8 mouse cellular contexts compared by ENCODE assay signal in the genomic region with DNA sequence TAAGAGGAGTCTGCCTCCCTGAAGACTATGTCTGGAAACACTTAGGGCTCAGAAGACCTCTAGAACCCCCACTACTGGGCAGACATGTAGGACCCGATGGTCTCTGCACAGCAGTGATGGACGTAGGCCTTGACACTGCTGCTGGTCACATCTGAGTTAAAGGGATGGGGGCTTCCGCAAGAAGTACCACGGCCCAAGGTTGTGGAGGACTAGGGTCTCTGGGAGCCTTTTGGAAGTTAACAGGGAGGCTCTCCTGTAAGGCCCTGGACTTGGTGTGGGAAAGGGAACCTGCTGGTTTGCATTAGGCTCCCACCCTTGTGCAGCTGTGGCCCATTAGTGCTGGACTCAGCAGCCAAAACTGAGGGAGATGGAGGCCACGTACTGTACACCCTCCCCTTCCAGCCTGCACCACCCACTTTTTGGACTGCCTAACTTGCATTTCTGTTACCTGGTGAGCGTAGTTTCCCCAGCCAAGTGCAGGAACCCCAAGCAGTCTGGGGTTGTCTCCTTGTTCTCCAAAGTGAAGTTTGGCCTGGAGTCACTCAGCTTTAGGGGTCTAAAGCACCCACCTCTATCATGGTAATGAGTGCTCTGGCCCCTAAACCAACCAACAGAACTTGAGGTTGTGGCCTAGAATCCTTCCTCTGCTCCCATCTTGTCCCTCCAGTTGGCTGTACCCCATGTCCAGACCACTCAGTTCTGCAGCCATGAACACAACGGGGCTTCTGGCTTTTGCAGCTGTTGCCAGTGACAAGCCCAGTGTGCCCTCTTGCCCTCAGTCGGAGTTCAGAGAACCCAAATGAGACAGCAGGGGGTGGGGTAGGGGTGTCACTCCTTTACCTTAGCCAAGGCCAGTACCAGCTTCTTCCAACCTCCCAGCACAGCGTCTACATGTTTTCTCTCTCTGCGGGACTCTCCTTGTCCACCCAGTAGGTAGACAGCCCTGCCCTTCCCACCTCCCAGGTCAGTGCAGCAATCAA. TPM values are rescaled to one million over a fixed set of nuclear protein-coding genes. Genes with fewer than 3 reads are reported as not detected.
DNase-seq lines count a peak whose midpoint lies in the region; ATAC-seq and TF ChIP-seq lines count a peak whose summit lies in the region.

No protein-coding gene starts in this region.

- H3K4me3 ChIP-seq in left cerebral cortex, adult 2 months: peak overlapping the region; percentile 95
- H3K4me3 ChIP-seq in liver, embryonic 15.5 days (replicated peaks): no peak overlapping the region

- TF ChIP-seq CTCF in left cerebral cortex, adult 2 months (IDR thresholded peaks at IDR 0.05): no peak

- WGBS in liver, embryonic 15.5 days (ENCODE audit: insufficient replicate concordance): 49% methylated on average over 10 of the region's 10 CpGs

- DNase-seq in left cerebral cortex, adult 2 months (ENCODE audit: extremely low spot score in 1 of 2, low spot score in 2 of 2): peak; percentile 10 to 14
- DNase-seq in left cerebral cortex, adult 9 months (ENCODE audit: low spot score in 2 of 2): no peak
- peak; percentile 24 for DNase-seq in embryo, embryonic 9.5 days (ENCODE audit: extremely low spot score)
- DNase-seq in gastrocnemius, postnatal 4 days (ENCODE audit: low spot score in 2 of 2): peak; percentile 40 to 66
- DNase-seq in right cerebral cortex, postnatal 4 days: no peak
- no peak for DNase-seq in frontal cortex, postnatal 14 days (ENCODE audit: low spot score in 2 of 2)

- peak overlapping the region; percentile 99 for H3K27ac ChIP-seq in left cerebral cortex, adult 2 months
- 0 out of 2 replicates have a peak overlapping the region, but pooled peaks have one; percentile 19 for H3K27ac ChIP-seq in liver, embryonic 15.5 days (replicated peaks)

- ATAC-seq in liver, embryonic 15.5 days (ENCODE audit: insufficient read depth): no peak
- no peak for ATAC-seq in erythroblast, adult 5-6 weeks (replicated peaks; ENCODE audit: low FRiP score, poor library complexity, severe bottlenecking)

- H3K4me1 ChIP-seq in liver, embryonic 15.5 days (replicated peaks): peaks cover 25% of the 10 kb centered on the region; the same call in 1 of the 2 replicates

- H3K36me3 ChIP-seq in liver, embryonic 15.5 days (replicated peaks): peaks cover 36% of the 10 kb centered on the region

- peak overlapping the region; percentile 70; the same call in 1 of the 2 replicates for H3K4me2 ChIP-seq in liver, embryonic 15.5 days

- H3K9ac ChIP-seq in liver, embryonic 15.5 days: no peak overlapping the region

- intact Hi-C loops in left cerebral cortex, adult 2 months (cut with DNase I): loop anchor here (2.0 kb wide), 1 partner anchor 73 kb away; no protein-coding TSS in a partner anchor

- H3K27me3 ChIP-seq in liver, embryonic 15.5 days: peaks cover 47% of the 10 kb centered on the region

- no peaks in the 10 kb centered on the region for H3K9me3 ChIP-seq in liver, embryonic 15.5 days (replicated peaks)

RNA-seq across cellular contexts. Expression of a gene that starts 1.0 kb away (rescaled TPM):
- total RNA-seq in left cerebral cortex, adult 2 months (2021): 100 to 1,000 TPM; 119 to 133 TPM
- total RNA-seq in gastrocnemius, postnatal 4 days (2021): 10 to 100 TPM; 88.6 to 91.6 TPM
- 1.6 and 2.0 TPM in 2 replicates for polyA plus RNA-seq in liver, embryonic 15.5 days (2015; fragmentation: Nextera tagmentation; extraction: Ambion mirVana)
- 2.1 TPM in 1 of 2 replicates, not detected in the other for total RNA-seq in erythroblast, adult 5-6 weeks (2015; ENCODE audit: low replicate concordance)
- total RNA-seq in erythroblast, adult 5-6 weeks (2017; ENCODE audit: low replicate concordance): 0.42 and 0.43 TPM in 2 replicates

RNA-seq across cellular contexts. Expression of a gene that starts 19.3 kb away (rescaled TPM):
- 10 to 100 TPM in 1 of 2 experiments, 1 to 10 TPM in 1; 7.3 to 10.5 TPM for total RNA-seq in left cerebral cortex, adult 2 months (2021)
- 100 to 1,000 TPM; 143 TPM for total RNA-seq in gastrocnemius, postnatal 4 days (2021)
- polyA plus RNA-seq in liver, embryonic 15.5 days (2015; fragmentation: Nextera tagmentation; extraction: Ambion mirVana): 0.67 and 0.98 TPM in 2 replicates
- not detected in 2 replicates for total RNA-seq in erythroblast, adult 5-6 weeks (2015; ENCODE audit: low replicate concordance)
- total RNA-seq in erythroblast, adult 5-6 weeks (2017; ENCODE audit: low replicate concordance): not detected in 2 replicates

RNA-seq across cellular contexts. Expression of a gene that starts 34.2 kb away (rescaled TPM):
- 10 to 100 TPM; 20.0 to 21.3 TPM for total RNA-seq in left cerebral cortex, adult 2 months (2021)
- total RNA-seq in gastrocnemius, postnatal 4 days (2021): 100 to 1,000 TPM; 164 to 169 TPM
- polyA plus RNA-seq in liver, embryonic 15.5 days (2015; fragmentation: Nextera tagmentation; extraction: Ambion mirVana): 0.18 TPM in 2 replicates
- not detected in 2 replicates for total RNA-seq in erythroblast, adult 5-6 weeks (2015; ENCODE audit: low replicate concordance)
- total RNA-seq in erythroblast, adult 5-6 weeks (2017; ENCODE audit: low replicate concordance): not detected in 2 replicates

RNA-seq across cellular contexts. Expression of a gene that starts 39.2 kb away (rescaled TPM):
- total RNA-seq in left cerebral cortex, adult 2 months (2021): 100 to 1,000 TPM; 125 to 130 TPM
- total RNA-seq in gastrocnemius, postnatal 4 days (2021): 100 to 1,000 TPM in 1 of 2 experiments, 10 to 100 TPM in 1; 75.2 to 104 TPM
- 23.0 and 25.2 TPM in 2 replicates for polyA plus RNA-seq in liver, embryonic 15.5 days (2015; fragmentation: Nextera tagmentation; extraction: Ambion mirVana)
- total RNA-seq in erythroblast, adult 5-6 weeks (2015; ENCODE audit: low replicate concordance): 42.6 and 59.0 TPM in 2 replicates
- 81.6 and 92.8 TPM in 2 replicates for total RNA-seq in erythroblast, adult 5-6 weeks (2017; ENCODE audit: low replicate concordance)

RNA-seq across cellular contexts. Expression of a gene that starts 48.0 kb away (rescaled TPM):
- 10 to 100 TPM; 84.4 to 89.6 TPM for total RNA-seq in left cerebral cortex, adult 2 months (2021)
- total RNA-seq in gastrocnemius, postnatal 4 days (2021): 10 to 100 TPM; 80.4 to 80.8 TPM
- 55.3 TPM in 2 replicates for polyA plus RNA-seq in liver, embryonic 15.5 days (2015; fragmentation: Nextera tagmentation; extraction: Ambion mirVana)
- 5.4 and 28.4 TPM in 2 replicates for total RNA-seq in erythroblast, adult 5-6 weeks (2015; ENCODE audit: low replicate concordance)
- total RNA-seq in erythroblast, adult 5-6 weeks (2017; ENCODE audit: low replicate concordance): 5.5 and 10.0 TPM in 2 replicates

Comparison
In these comparisons a context has a peak if more than half of its experiments do, and no peak if none do; other contexts are left out.
1. DNase-seq: peak in left cerebral cortex, adult 2 months (2 of 2), embryo, embryonic 9.5 days (single experiment) and gastrocnemius, postnatal 4 days (2 of 2); none in left cerebral cortex, adult 9 months (0 of 2), right cerebral cortex, postnatal 4 days (single experiment) and frontal cortex, postnatal 14 days (0 of 2).
2. RNA of a gene that starts 1.0 kb away (total RNA-seq): 119 to 133 TPM in left cerebral cortex, adult 2 months and 88.6 to 91.6 TPM in gastrocnemius, postnatal 4 days; 0.42 to 2.1 TPM in erythroblast, adult 5-6 weeks; every median in the first group is over 10 times any median in the second.
3. RNA of a gene that starts 19.3 kb away (total RNA-seq): 143 TPM in gastrocnemius, postnatal 4 days; 7.3 to 10.5 TPM in left cerebral cortex, adult 2 months and not detected in erythroblast, adult 5-6 weeks; every median in the first group is over 10 times any median in the second.
4. RNA of a gene that starts 34.2 kb away (total RNA-seq): 164 to 169 TPM in gastrocnemius, postnatal 4 days and 20.0 to 21.3 TPM in left cerebral cortex, adult 2 months; not detected in erythroblast, adult 5-6 weeks; every median in the first group is over 10 times any median in the second.